Mouse (Mus musculus) brain, adult 2 months (tissue): ENCODE measurements around the gene Trim66.

Source experiments
- DNase-seq: peaks from one replicate; pipeline ENCODE4 v3.0.0; 2011; ENCODE audit warnings: low read depth, low spot score

The Trim66 gene

DNA sequence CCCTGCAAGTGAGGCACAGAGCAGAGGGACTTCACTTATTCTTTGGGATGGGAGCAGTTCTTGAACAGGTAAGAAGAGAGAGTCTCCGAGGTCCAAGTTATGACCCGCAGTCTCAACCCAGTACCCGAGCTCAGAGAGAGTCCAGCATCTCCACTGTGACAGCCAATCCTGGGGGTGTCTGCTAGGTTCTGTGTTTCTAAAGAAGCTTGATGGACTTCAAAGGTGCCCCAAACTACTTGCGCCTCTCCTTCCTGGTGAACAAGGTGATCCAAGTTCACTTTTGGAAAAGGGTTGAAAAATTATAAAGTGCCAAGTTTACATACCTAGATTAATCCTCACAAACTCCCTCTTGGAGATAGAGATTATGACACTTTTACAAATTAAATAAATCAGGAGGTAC is at the start of gene Trim66:
Trim66 (minus strand) TSS at position 101 of the 400 bp plus-strand sequence.
- no peak for DNase-seq

- peak; percentile 77 for DNase-seq
Measured at GRCm38 (mm10) chr7:109546726-109547125, 38.8 kb upstream of the Trim66 start.

GRCm38 (mm10) chr7:109546186-109546585 is 38.3 kb upstream of the Trim66 start:
- DNase-seq = no peak

DNA sequence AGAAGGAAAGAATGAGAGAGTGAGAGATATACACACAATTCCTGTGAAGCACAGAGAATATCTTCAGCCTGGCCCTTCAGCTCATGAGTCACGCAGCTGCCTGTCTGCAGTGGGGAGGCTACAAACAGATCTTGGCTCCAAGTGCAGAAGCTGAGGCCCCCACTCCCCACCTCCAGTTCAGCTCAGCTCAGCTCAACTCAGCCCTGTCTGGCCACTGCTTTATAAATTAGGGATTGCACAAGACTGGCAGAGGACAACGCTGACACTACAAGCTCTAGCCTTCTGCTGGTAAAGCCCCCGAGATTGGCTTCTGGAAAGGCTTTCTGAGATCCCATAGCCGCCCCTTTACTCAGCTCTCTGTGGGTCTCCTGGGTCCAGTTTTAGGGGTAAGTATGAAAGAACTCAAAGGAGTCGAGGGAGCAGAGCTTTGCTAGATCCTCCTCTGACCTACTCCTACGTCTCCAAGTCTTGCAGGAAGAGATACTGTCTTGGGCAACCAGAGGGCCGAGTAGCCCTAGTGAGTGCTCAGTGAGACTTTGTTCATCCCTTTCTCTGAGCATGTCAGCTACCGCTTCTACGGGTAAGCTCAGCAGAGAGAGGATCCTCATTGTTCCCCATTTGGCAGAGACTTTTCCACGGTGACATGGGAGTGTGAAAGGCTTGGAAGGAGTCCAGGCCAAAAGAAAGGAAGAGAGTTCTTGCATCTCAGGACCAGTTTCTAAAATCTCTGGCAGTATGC is 37.5 kb upstream of the Trim66 start:
- DNase-seq = peak; percentile 62

GRCm38 (mm10) chr7:109544792-109545191 is 36.9 kb upstream of the Trim66 start:
- DNase-seq = no peak

GRCm38 (mm10) chr7:109542364-109542628 is 34.4 kb upstream of the Trim66 start:
- no peak for DNase-seq

GRCm38 (mm10) chr7:109541609-109542363 is 33.9 kb upstream of the Trim66 start:
- no peak for DNase-seq

DNA sequence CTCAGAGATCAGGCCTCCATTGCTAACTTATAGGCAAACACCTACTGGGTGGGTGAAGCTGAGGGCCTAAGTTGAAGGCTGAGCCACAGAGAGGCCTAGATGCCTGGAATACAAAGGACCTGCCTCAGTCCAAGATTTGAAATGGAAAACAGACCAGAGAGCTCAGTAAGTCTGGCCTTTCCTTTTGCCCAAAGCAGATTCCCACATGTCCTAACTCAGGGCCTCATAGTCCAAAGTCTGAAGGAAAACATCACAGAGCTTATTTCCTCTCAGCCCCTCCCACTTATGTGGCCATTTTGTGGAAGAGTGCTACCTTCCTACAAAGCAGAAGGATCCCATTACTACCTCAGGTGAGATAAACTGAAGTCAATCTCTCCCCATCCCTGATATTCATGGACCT is 33.0 kb upstream of the Trim66 start:
- no peak for DNase-seq

DNA sequence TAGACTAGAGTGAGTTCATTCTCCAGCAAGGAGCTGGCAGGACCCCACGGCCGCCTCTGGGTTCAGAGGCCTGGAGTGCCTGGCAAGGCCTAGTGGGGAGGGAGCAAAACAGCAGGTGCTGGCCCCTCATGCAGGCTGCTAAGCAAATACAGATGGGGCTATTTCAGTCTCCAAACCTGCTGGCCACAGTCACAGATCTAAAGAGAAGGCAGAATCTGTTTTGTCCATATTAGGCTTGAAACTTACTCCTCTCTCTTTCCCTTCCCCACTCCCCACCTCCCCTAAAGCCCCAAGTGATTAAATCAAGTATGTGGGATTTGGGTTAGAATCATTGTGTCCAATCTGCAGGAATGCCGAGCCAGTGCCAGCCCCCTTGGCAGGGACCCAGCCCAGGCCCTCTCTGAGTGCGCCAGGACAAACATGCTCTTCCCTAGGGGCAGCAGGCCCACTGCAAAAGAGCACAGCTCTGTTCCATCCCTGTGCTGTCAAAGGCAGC is 28.6 kb upstream of the Trim66 start:
- peak; percentile 79 for DNase-seq

GRCm38 (mm10) chr7:109534921-109535320 is 27.0 kb upstream of the Trim66 start:
- DNase-seq = no peak

GRCm38 (mm10) chr7:109533888-109534287 is 26.0 kb upstream of the Trim66 start:
- DNase-seq = peak; percentile 59

DNA sequence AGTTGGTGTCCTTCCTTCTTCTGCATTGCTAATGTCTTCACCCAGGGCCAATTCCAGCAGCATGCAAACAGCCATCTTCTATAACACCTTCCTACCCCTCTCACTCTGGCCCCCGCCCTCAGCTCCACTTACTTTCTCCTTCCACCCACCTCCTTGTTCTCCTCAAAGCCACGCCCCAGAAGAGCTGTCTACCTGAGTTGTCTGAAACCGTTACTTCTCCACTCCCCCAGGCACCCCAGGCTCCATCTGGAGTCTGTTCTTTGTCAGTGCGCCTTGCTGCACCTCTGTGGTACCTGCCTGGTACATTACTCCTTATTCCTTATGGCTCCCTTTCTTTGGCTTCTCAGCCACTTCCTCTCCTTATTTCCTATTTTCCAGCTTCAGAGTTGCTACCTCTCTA is 25.2 kb upstream of the Trim66 start:
- peak; percentile 55 for DNase-seq

DNA sequence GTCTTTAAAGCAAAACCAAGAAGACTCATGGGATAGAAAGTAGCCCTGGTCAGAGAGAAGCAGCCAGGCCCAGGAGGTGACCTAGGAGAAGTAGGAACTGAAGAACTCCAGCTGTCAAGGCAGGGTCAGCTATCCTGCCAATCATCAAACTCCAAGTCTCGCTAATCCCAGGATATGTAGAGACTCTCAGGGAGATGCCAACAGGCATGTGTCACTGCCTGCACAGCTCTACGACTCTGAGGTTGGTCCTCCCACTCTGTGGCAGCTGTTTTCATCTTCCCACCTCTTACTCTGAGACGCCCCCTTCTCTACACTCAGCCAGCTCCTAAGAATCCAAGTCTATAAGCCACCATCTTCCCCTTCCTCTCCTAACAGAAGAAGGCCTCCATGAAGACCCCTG is 24.8 kb upstream of the Trim66 start:
- peak; percentile 80 for DNase-seq

DNA sequence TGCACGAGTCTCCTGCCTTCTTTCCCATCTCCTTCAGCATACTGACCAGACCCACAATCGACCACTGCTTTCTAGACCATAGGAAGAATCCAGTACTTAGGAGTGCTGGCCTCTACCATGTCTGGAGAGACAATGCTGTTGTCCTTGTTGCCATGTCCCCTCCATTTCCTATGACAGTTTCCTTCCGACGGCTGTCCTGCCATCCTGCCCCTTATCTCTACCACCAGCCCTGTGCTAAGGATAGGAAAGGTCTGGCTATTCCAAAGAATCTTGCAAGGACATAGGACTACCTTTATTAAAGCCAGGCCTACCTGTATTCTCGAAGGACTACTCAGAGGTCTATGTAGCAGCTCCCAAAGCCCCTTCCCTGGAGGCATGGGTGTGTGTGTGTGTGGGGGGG is 23.6 kb upstream of the Trim66 start:
- DNase-seq = no peak

GRCm38 (mm10) chr7:109529741-109530140 is 21.8 kb upstream of the Trim66 start:
- no peak for DNase-seq

GRCm38 (mm10) chr7:109528356-109528755 is 20.4 kb upstream of the Trim66 start:
- DNase-seq = peak; percentile 47

- DNase-seq = no peak
Measured at GRCm38 (mm10) chr7:109527536-109527935, 19.6 kb upstream of the Trim66 start.

DNA sequence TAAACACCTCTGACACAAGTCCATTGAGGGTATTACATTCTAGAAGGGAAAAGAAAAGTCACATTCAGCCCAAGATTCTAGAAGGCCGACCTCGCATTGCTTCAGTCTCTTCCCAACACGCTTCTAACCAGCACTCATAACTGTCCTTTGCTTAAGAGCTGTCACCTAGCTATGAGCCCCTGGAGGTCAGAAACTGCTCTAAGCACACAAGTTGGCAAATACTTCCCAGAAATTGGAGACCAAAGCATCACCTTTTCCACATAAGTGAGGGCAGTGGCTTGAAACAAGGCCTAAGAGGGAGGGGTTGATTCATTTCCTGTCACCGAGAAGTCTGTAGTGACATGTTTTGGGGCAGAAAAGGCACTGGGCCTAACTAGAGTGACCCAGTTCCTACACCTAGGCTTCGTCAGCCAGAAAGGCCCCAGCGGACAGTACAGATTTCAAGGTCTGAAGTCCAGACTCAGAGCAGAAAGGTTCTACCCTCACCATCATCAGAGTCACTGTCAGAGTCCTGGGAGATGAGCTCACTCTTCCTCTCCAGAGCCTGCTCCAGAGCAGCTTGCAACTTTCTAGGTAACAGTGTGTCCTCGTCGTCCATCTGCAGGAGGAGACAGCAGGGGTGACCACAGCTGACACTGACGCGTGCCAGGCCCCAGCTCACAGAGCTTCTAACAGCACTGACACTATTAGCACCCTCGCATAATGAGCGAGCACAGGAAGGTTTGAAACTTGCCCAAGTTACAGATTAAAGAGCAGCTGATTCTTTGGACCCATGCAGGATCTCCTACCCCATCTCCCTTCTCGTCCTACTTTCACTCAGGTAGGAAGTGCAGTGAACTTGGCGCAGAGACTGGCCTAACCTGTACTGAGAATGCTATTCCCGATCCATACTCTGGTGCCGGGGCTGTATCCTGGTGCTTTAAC is 18.1 kb upstream of the Trim66 start:
- DNase-seq = no peak

DNA sequence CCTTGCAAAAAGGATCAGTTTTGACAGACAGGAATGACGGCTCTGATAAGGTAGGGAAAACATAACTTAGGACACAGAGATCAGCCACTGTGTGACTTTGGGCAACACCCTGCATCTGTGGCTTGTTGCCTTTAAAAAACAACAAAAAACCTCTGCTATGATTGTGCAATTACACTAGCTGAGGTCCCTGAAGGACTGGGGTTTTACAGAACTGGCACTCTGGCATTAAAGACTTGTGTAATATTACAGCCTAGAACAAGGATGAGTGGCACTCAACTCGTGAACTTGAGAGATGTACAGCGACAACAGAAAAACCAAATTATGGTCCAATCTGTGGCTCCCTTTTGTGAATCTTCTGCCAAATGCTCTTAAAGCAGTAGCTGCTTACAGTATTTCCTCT is 16.8 kb upstream of the Trim66 start:
- DNase-seq = no peak

DNA sequence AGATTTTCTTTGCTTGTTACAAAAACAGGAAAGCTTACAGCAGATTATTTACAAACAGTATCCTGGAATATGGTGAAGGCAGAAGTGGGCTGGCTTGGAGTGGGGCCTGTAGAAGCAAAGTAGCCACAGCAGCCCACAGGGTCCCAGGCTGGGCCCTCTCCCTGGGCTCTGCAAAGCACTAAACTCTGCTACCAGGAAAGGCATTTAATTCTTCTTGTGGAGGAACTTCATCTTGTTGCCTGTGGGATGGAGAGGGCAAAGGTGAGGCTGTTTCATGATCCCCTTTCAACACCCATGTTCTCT is 16.5 kb upstream of the Trim66 start:
- no peak for DNase-seq

DNA sequence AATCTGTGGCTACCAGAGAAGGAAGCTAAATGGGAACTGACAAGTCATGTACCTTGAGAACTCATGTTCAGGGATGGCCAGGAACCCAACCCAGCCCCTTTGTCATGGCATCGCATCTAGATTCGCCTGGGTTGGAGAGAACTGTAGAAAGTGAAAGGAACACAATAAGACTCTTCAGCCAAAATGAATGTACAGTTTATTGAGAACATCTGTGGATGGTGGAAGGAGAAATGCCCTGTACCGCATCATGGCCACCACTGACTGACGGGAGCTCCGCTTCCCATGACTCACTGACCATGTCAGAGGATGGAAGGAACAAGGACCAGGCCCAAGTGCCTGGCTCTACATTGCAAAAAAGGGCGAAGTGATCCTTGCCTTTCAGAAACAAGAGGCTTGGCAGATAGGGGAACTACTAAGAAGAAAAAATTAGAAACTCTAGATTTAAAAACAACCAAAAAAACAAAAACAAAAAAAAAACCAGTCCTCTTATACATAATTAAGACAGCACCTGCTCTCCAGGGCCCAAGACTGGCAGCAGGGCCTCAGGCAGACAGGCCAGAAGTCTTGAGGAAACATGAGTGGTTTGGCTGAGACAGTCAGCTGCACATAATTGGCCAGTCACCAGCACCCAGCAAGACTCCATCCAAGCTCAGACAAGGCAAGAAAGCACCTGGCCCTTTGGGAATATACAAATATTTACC is 16.0 kb upstream of the Trim66 start:
- DNase-seq = peak; percentile 59

DNA sequence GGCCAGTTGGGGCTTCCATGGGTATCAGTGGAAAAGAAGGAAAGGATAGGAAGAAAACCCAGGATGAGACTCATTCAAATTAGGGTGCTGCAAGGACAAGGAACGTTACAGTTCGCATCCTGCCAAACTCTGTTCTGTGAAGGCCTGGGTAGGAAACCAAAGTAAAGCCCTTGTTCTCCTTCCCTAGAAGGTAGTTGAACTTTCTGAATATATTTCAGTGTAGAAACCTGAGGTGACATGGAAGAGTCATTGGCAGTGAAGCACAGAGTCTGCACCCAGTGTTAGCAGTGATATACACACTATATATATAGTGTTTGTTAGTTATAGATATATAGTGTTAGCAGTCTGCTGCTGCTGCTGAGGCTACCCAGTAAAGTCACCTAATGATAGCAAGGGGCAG is 15.4 kb upstream of the Trim66 start:
- DNase-seq = no peak
